Mouse (Mus musculus): Measurements from ENCODE around the gene Npm3.

DNA sequence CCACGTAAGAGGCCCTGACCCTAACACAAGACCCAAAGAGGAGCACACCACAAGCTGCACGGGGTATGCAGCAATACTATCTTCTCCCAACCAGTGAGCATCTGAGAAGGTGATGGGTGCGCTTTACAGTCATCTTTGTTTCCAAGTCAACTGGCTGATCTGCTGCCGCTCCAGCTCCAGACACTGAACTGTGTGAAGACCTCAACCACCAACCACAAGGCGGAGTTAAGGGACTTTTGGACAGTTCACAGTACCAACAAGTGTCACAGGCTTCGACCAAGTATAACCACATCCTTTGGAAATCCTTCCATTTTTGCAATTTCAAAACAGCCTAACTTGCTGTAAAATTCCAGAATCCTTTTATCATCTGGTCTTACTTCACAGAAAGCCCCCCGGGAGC, 2.5 kb upstream of the Npm3 start:
- no peak for TF ChIP-seq POLR2A (IDR thresholded peaks at IDR 0.05; ENCODE audit: extremely low read depth, insufficient read depth, low read length)
- no peak for TF ChIP-seq CTCF (IDR thresholded peaks at IDR 0.05; ENCODE audit: extremely low read depth, insufficient read depth, low read length)

All from cortical plate, adult 2 months (tissue).